8 mouse cellular contexts compared by ENCODE assay signal in genomic region chr13:52818760-52819159, GRCm38 (mm10).
DNase-seq lines count a peak whose midpoint lies in the region; ATAC-seq and TF ChIP-seq lines count a peak whose summit lies in the region.

No protein-coding gene starts in this region.

- peak overlapping the region; percentile 16; the same call in 1 of the 2 replicates for H3K27ac ChIP-seq in intestine, embryonic 14.5 days (ENCODE audit: low read depth)
- peak overlapping the region; percentile 42; the same call in 1 of the 2 replicates for H3K27ac ChIP-seq in liver, embryonic 15.5 days (replicated peaks)

- in situ Hi-C loops in Patski (cut with MboI; ENCODE audit: low pct_unique_long_range_greater_than_20kb) = no loop called here

- 24% methylated on average over 3 of the region's 3 CpGs for WGBS in intestine, embryonic 14.5 days
- WGBS in liver, embryonic 15.5 days (ENCODE audit: insufficient replicate concordance) = 5% methylated on average over 3 of the region's 3 CpGs

- TF ChIP-seq CTCF in Patski (IDR thresholded peaks at IDR 0.05) = no peak

- POLR2A ChIA-PET in Patski (lab: Charles Lee) = interaction anchor here (1.1 to 2.1 kb wide), 2 partner anchors 10 to 40 kb away, joined by 3 to 7 read pairs; no protein-coding TSS in a partner anchor

- peak; percentile 60 for DNase-seq in Patski (ENCODE audit: low read depth, low spot score)
- DNase-seq in brain, adult 2 months (ENCODE audit: low read depth, low spot score) = peak; percentile 91
- DNase-seq in gastrocnemius, adult 18-20 months (ENCODE audit: low spot score) = peak; percentile 82
- no peak for DNase-seq in intestine, embryonic 14.5 days (ENCODE audit: low spot score)
- DNase-seq in urinary bladder, adult 2 months (ENCODE audit: low spot score) = peak; percentile 43
- no peak for DNase-seq in right cerebral cortex, postnatal 4 days
- DNase-seq in left cerebral cortex, adult 8-10 months (ENCODE audit: low spot score in 2 of 2) = no peak

- H3K4me3 ChIP-seq in intestine, embryonic 14.5 days (ENCODE audit: low read depth, low read length) = no peak overlapping the region
- no peak overlapping the region for H3K4me3 ChIP-seq in liver, embryonic 15.5 days (replicated peaks)

- H3K36me3 ChIP-seq in intestine, embryonic 14.5 days (ENCODE audit: control insufficient read depth, insufficient read depth, low read length) = no peaks in the 10 kb centered on the region
- H3K36me3 ChIP-seq in liver, embryonic 15.5 days (replicated peaks) = no peaks in the 10 kb centered on the region

- ATAC-seq in Patski = peak; percentile 63
- peak; percentile 52 for ATAC-seq in intestine, embryonic 14.5 days (replicated peaks; ENCODE audit: low FRiP score, low TSS enrichment, low read depth)
- no peak for ATAC-seq in liver, embryonic 15.5 days (ENCODE audit: insufficient read depth)

- no peak overlapping the region for H3K9ac ChIP-seq in intestine, embryonic 14.5 days (ENCODE audit: low read length)
- H3K9ac ChIP-seq in liver, embryonic 15.5 days = no peak overlapping the region

- CTCF ChIA-PET in Patski (lab: Charles Lee) = interaction anchor here (1.1 kb wide), 1 partner anchor 80 kb away, joined by 4 read pairs; no protein-coding TSS in a partner anchor

- H3K4me1 ChIP-seq in intestine, embryonic 14.5 days (replicated peaks; ENCODE audit: control insufficient read depth, insufficient read depth, low read length) = peaks cover 34% of the 10 kb centered on the region
- H3K4me1 ChIP-seq in liver, embryonic 15.5 days (replicated peaks) = peaks cover 57% of the 10 kb centered on the region

- H3K4me2 ChIP-seq in intestine, embryonic 14.5 days (ENCODE audit: low read length) = peak overlapping the region; percentile 5
- no peak overlapping the region for H3K4me2 ChIP-seq in liver, embryonic 15.5 days

- H3K27me3 ChIP-seq in Patski = no peaks in the 10 kb centered on the region
- no peaks in the 10 kb centered on the region for H3K27me3 ChIP-seq in intestine, embryonic 14.5 days (replicated peaks; ENCODE audit: control insufficient read depth, insufficient read depth, low read length)
- H3K27me3 ChIP-seq in liver, embryonic 15.5 days = peaks cover 29% of the 10 kb centered on the region; the same call in 1 of the 2 replicates

- H3K9me3 ChIP-seq in intestine, embryonic 14.5 days (ENCODE audit: control insufficient read depth, low read length) = no peaks in the 10 kb centered on the region
- H3K9me3 ChIP-seq in liver, embryonic 15.5 days (replicated peaks) = no peaks in the 10 kb centered on the region

Comparison
In these comparisons a context has a peak if more than half of its experiments do, and no peak if none do; other contexts are left out.
1. DNase-seq: peak in Patski (single experiment), brain, adult 2 months (single experiment), gastrocnemius, adult 18-20 months (single experiment) and urinary bladder, adult 2 months (single experiment); none in intestine, embryonic 14.5 days (single experiment), right cerebral cortex, postnatal 4 days (single experiment) and left cerebral cortex, adult 8-10 months (0 of 2).